Mouse (Mus musculus) kidney, embryonic 14.5 days (tissue): ENCODE measurements around the gene Lancl2. TPM values are rescaled to one million over a fixed set of nuclear protein-coding genes. Genes with fewer than 3 reads are reported as not detected.
A peak's percentile ranks its signal among the peaks of the same experiment; 100 is the strongest.

Experiments
- ATAC-seq: fragments of 200-750 bp; cut with Nextera tagmentation; 2 replicates; pipeline ENCODE4 v1.8.0; 2017; ENCODE audit warnings: moderate number of reproducible peaks, mild to moderate bottlenecking, moderate TSS enrichment, moderate library complexity; ENCODE audit not compliant: low FRiP score, low TSS enrichment
- H3K27ac ChIP-seq: fragments of 300-500 bp; sonication (generic); 2 replicates; pipeline ENCODE4 v1.5.1; 2014; ENCODE audit warnings: low read depth, mild to moderate bottlenecking, low read length, moderate library complexity, mixed read lengths
- H3K27me3 ChIP-seq: fragments of 300-500 bp; sonication (generic); 2 replicates; pipeline ENCODE4 v1.6.1; 2014; ENCODE audit warnings: mild to moderate bottlenecking, low read length; ENCODE audit not compliant: control insufficient read depth, insufficient read depth
- H3K36me3 ChIP-seq: fragments of 300-500 bp; sonication (generic); 2 replicates; pipeline ENCODE4 v1.6.1; 2014; ENCODE audit warnings: low read length, mixed read lengths; ENCODE audit not compliant: control insufficient read depth, insufficient read depth
- H3K4me1 ChIP-seq: fragments of 300-500 bp; sonication (generic); 2 replicates; pipeline ENCODE4 v1.6.1; 2014; ENCODE audit warnings: low read length, mixed read lengths; ENCODE audit not compliant: control insufficient read depth, insufficient read depth
- H3K4me2 ChIP-seq: fragments of 300-500 bp; sonication (generic); replicated peaks from 2 replicates; pipeline ENCODE4 v1.6.1; 2014; ENCODE audit warnings: low read depth, mild to moderate bottlenecking, low read length
- H3K4me3 ChIP-seq: fragments of 300-500 bp; sonication (generic); 2 replicates; pipeline ENCODE4 v1.5.1; 2014; ENCODE audit warnings: mild to moderate bottlenecking, low read length
- H3K9ac ChIP-seq: fragments of 300-500 bp; sonication (generic); 2 replicates; pipeline ENCODE4 v1.6.1; 2014; ENCODE audit warnings: low read depth, mild to moderate bottlenecking, low read length, moderate library complexity
- H3K9me3 ChIP-seq: fragments of 300-500 bp; sonication (generic); 2 replicates; pipeline ENCODE4 v1.6.1; 2016; ENCODE audit warnings: low read length; ENCODE audit not compliant: control insufficient read depth
- WGBS: fragments of 180-500 bp; shearing (Covaris S2); extraction: QIAGEN DNeasy Blood & Tissue Kit; methylation state at CpG from one replicate; pipeline ENCODE4 v1.1.7; 2014; 5-methylcytosine and 5-hydroxymethylcytosine counted together
- polyA plus RNA-seq: library from polyadenylated mRNA; unstranded; fragments of >200 nt; fragmentation: Nextera tagmentation; extraction: Ambion mirVana; gene quantifications from 2 replicates; pipeline ENCODE4 v1.2.1, GENCODE M21; 2014

Lancl2 gene
- polyA plus RNA-seq, 1 experiment from 2014 or later, result 37.7 TPM

- peak; percentile 71; the same call in 1 of the 2 replicates for ATAC-seq
- H3K4me3 ChIP-seq, result no peak overlapping the region
- WGBS, result 8% methylated on average over 1 of the region's 1 CpGs
Measured at GRCm38 (mm10) chr6:57711726-57712125, 9.4 kb downstream of the Lancl2 start.

DNA sequence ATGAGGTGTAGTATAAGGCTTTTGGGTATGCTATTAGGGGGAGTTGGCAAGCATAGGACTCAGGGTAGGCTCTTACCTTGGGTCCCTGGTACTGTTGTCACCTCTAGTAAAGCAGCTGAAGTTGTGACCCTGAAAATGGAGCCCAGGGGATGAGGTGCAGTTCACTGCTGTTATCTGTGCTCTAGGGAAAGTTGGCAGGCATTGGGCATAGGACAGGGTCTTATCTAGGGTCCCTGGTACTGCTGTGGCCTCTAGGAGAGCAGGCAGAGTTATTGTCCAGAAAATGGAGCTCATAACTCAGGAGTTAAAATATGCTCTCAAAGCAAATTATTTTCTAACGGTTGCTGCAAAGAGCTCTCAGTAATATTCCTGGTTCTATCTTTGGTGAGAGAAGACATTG is 19.0 kb downstream of the Lancl2 start:
- Histone ChIP-seq H3K4me2 (no peak overlapping the region), H3K9me3 (no peaks in the 10 kb centered on the region), H3K4me1 (no peaks in the 10 kb centered on the region), H3K9ac (no peak overlapping the region), H3K27me3 (no peaks in the 10 kb centered on the region), H3K36me3 (peaks cover 15% of the 10 kb centered on the region; the same call in 1 of the 2 replicates), H3K4me3 (no peak overlapping the region), H3K27ac (no peak overlapping the region)
- no peak for ATAC-seq
- WGBS, result 96% methylated on average over 1 of the region's 1 CpGs

More at GRCm38 (mm10) chr6:57711726-57712125, 9.4 kb downstream of the Lancl2 start:
- Histone ChIP-seq H3K36me3 (no peaks in the 10 kb centered on the region), H3K4me2 (no peak overlapping the region), H3K4me1 (no peaks in the 10 kb centered on the region), H3K27me3 (no peaks in the 10 kb centered on the region), H3K9ac (no peak overlapping the region), H3K27ac (no peak overlapping the region), H3K9me3 (no peaks in the 10 kb centered on the region)

- H3K4me3 ChIP-seq, result no peak overlapping the region
- no peak overlapping the region for H3K4me2 ChIP-seq
- peaks cover 5% of the 10 kb centered on the region; the same call in 1 of the 2 replicates for H3K36me3 ChIP-seq
- ATAC-seq, result no peak
- H3K27me3 ChIP-seq, result no peaks in the 10 kb centered on the region
- H3K9ac ChIP-seq, result no peak overlapping the region
- WGBS, result 93% methylated on average over 1 of the region's 1 CpGs
- H3K4me1 ChIP-seq, result no peaks in the 10 kb centered on the region
- no peaks in the 10 kb centered on the region for H3K9me3 ChIP-seq
- no peak overlapping the region for H3K27ac ChIP-seq
Measured at GRCm38 (mm10) chr6:57742749-57743148, 40.4 kb downstream of the Lancl2 start.

DNA sequence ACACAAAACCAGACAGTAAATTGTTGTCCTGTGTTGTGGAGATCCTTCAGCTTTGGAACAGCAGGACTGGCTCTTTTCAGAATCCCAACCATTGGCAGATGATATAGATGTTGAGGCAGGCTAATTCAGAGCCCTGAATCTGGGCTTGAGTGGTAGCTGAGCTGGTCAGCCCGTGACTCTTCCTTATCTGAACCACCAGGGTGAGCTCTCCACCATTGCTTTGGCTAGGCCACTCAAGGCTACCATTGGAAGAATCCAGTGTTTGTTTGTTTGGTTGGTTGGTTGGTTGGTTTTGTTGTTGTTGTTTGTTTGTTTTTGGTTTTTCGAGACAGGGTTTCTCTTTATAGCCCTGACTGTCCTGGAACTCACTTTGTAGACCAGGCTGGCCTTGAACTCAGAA is 41.0 kb downstream of the Lancl2 start:
- Histone ChIP-seq H3K36me3 (peaks cover 5% of the 10 kb centered on the region; the same call in 1 of the 2 replicates), H3K4me3 (no peak overlapping the region), H3K4me2 (no peak overlapping the region), H3K27ac (no peak overlapping the region), H3K9ac (no peak overlapping the region), H3K27me3 (no peaks in the 10 kb centered on the region), H3K4me1 (no peaks in the 10 kb centered on the region), H3K9me3 (no peaks in the 10 kb centered on the region)
- ATAC-seq, result no peak
- WGBS, result 73% methylated on average over 2 of the region's 2 CpGs

DNA sequence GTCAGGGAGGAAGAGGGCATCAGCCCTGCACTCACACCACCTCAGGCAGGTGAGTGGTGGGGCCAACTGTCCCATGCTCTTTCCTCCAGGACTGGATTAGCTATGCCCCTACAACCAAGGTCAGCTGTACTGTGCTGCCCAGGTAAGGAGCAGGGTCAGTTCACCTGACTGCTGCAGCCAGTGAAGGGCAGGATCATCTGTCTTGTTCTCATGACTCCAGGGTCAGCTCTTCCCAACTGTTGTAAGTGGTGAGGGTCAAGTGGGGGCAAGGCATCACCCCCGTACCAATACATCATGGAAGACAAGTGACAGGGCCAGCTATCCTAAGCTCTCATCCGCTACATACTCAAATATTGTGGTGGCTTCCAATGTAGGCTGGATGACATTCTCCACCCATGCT is 41.8 kb downstream of the Lancl2 start:
- H3K9ac ChIP-seq, result no peak overlapping the region
- no peak overlapping the region for H3K4me2 ChIP-seq
- H3K9me3 ChIP-seq, result no peaks in the 10 kb centered on the region
- WGBS, result 88% methylated on average over 2 of the region's 2 CpGs
- no peak overlapping the region for H3K27ac ChIP-seq
- no peaks in the 10 kb centered on the region for H3K4me1 ChIP-seq
- H3K27me3 ChIP-seq, result no peaks in the 10 kb centered on the region
- H3K36me3 ChIP-seq, result peaks cover 5% of the 10 kb centered on the region; the same call in 1 of the 2 replicates
- no peak for ATAC-seq
- H3K4me3 ChIP-seq, result no peak overlapping the region

DNA sequence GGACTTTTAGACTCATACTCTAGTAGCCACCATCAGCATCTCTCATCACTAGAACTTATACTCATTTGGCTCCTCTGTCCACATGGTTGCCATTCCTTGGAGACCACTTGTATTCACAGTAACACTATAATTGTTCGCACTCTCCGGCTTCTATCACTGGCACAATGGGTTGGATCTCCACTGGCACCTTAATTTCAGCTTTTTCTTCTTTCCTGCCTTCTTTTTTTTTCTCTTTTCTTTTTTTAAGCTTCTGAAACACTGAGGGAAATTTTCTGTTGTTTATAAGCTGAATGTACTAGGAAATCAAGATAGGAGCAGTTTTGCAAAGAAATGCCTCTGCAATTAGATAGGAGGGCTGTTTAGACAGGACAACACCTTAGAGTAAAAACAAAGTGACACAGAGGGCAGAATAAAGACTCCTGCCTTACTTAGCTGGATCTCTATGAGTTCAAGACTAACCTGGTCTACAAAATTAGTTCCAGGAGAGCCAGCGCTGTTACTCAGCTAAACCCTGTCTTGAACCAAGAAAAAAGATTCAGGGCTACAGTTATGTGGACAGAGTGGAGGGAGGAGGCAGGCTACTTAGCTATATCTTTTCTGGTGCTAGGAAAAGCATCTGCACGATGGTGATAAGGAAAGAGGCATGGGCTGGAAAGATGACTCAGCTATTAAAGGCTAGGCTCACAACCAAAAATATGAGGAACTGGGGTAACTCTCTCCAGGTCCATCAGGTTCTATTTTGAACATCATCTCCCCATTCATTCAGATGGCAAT is 42.8 kb downstream of the Lancl2 start:
- no peak overlapping the region for H3K4me3 ChIP-seq
- no peaks in the 10 kb centered on the region for H3K9me3 ChIP-seq
- H3K9ac ChIP-seq, result no peak overlapping the region
- H3K27ac ChIP-seq, result no peak overlapping the region
- no peaks in the 10 kb centered on the region for H3K4me1 ChIP-seq
- no peak for ATAC-seq
- no peaks in the 10 kb centered on the region for H3K27me3 ChIP-seq
- H3K4me2 ChIP-seq, result no peak overlapping the region
- H3K36me3 ChIP-seq, result no peaks in the 10 kb centered on the region
- 94% methylated on average over 4 of the region's 4 CpGs for WGBS

DNA sequence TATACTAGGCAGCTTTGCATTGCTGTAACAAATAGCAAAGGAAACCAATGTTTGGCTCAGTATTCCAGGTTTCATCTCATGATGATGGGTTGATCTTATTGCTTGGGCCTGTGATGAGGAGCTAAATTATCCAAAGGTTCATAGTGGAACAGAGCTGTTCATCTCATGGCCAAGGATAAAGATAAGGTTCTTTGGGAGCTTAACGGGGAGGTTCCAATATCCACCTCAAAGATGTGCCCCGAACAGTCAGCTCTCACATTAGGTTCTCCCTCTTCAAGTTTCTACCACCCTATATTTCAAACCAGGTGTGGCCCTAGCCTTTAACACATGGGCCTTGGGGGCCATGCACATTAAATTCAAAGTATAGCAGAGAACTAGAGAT is 43.4 kb downstream of the Lancl2 start:
- WGBS, result 94% methylated on average over 2 of the region's 2 CpGs
- Histone ChIP-seq H3K4me1 (no peaks in the 10 kb centered on the region), H3K36me3 (no peaks in the 10 kb centered on the region), H3K9ac (no peak overlapping the region), H3K9me3 (no peaks in the 10 kb centered on the region), H3K4me2 (no peak overlapping the region), H3K27me3 (no peaks in the 10 kb centered on the region), H3K4me3 (no peak overlapping the region), H3K27ac (no peak overlapping the region)
- no peak for ATAC-seq

- Histone ChIP-seq H3K4me1 (no peaks in the 10 kb centered on the region), H3K36me3 (peaks cover 18% of the 10 kb centered on the region), H3K27ac (no peak overlapping the region), H3K9ac (no peak overlapping the region), H3K4me3 (no peak overlapping the region), H3K4me2 (no peak overlapping the region), H3K9me3 (no peaks in the 10 kb centered on the region), H3K27me3 (no peaks in the 10 kb centered on the region)
- ATAC-seq, result no peak
- WGBS, result 95% methylated on average over 9 of the region's 9 CpGs
Measured at GRCm38 (mm10) chr6:57753962-57754759, 51.8 kb downstream of the Lancl2 start.

GRCm38 (mm10) chr6:57763054-57763453 is 60.7 kb downstream of the Lancl2 start:
- no peak overlapping the region for H3K27ac ChIP-seq

More at GRCm38 (mm10) chr6:57763054-57763453, 60.7 kb downstream of the Lancl2 start:
- Histone ChIP-seq H3K9me3 (no peaks in the 10 kb centered on the region), H3K4me3 (no peak overlapping the region), H3K27me3 (no peaks in the 10 kb centered on the region), H3K36me3 (peaks cover 9% of the 10 kb centered on the region; the same call in 1 of the 2 replicates), H3K4me1 (no peaks in the 10 kb centered on the region), H3K4me2 (no peak overlapping the region), H3K9ac (no peak overlapping the region)
- no peak for ATAC-seq
